Mouse (Mus musculus) lung, postnatal 0 days (tissue): ENCODE measurements around the gene Herpud1. TPM values are rescaled to one million over a fixed set of nuclear protein-coding genes. Genes with fewer than 3 reads are reported as not detected.
"Not testable (repeated sequence)": the region's sequence is repeated elsewhere in the genome, so short reads cannot be mapped to it uniquely, and the experiment has no call there.

Experiments used
- ATAC-seq: fragments of 200-750 bp; cut with Nextera tagmentation; 2 replicates; pipeline ENCODE4 v1.8.0; 2017; ENCODE audit warnings: moderate library complexity
- DNase-seq: peaks from one replicate; pipeline ENCODE4 v3.0.0-alpha.2; 2016; ENCODE audit warnings: low spot score
- H3K27ac ChIP-seq: fragments of 300-500 bp; sonication (generic); 2 replicates; pipeline ENCODE4 v1.5.1; 2014; ENCODE audit warnings: antibody characterized with exemption, mild to moderate bottlenecking, low read length, mixed read lengths
- H3K27me3 ChIP-seq: fragments of 300-500 bp; sonication (generic); replicated peaks from 2 replicates; pipeline ENCODE4 v1.6.1; 2014; ENCODE audit warnings: low read length, mixed read lengths; ENCODE audit not compliant: insufficient read depth
- H3K36me3 ChIP-seq: fragments of 300-500 bp; sonication (generic); 2 replicates; pipeline ENCODE4 v1.6.1; 2014; ENCODE audit warnings: low read length, mixed read lengths; ENCODE audit not compliant: insufficient read depth
- H3K4me1 ChIP-seq: fragments of 300-500 bp; sonication (generic); 2 replicates; pipeline ENCODE4 v1.6.1; 2014; ENCODE audit warnings: antibody characterized with exemption, low read depth, low read length, mixed read lengths; ENCODE audit not compliant: insufficient read depth
- H3K4me2 ChIP-seq: fragments of 300-500 bp; sonication (generic); replicated peaks from 2 replicates; pipeline ENCODE4 v1.6.1; 2014; ENCODE audit warnings: low read depth, mild to moderate bottlenecking, low read length, moderate library complexity, mixed read lengths
- H3K4me3 ChIP-seq: fragments of 300-500 bp; sonication (generic); 2 replicates; pipeline ENCODE4 v1.5.1; 2014; ENCODE audit warnings: low read depth, low read length
- H3K9ac ChIP-seq: fragments of 300-500 bp; sonication (generic); replicated peaks from 2 replicates; pipeline ENCODE4 v1.6.1; 2014; ENCODE audit warnings: low read depth, mild to moderate bottlenecking
- H3K9me3 ChIP-seq: fragments of 300-500 bp; sonication (generic); 2 replicates; pipeline ENCODE4 v1.6.1; 2016; ENCODE audit warnings: low read length, mixed read lengths
- CTCF ChIP-seq: IDR thresholded peaks from 2 replicates; pipeline ENCODE4 v1.5.1; 2016; ENCODE audit warnings: antibody characterized with exemption, mild to moderate bottlenecking
- EP300 ChIP-seq: IDR thresholded peaks from 2 replicates; pipeline ENCODE4 v1.6.1; 2016; ENCODE audit warnings: antibody characterized with exemption, mild to moderate bottlenecking, control low read depth
- WGBS: fragments of 180-500 bp; shearing (Covaris S2); extraction: QIAGEN DNeasy Blood & Tissue Kit; methylation state at CpG from one replicate; pipeline ENCODE4 v1.1.7; 2014; 5-methylcytosine and 5-hydroxymethylcytosine counted together
- polyA plus RNA-seq: library from polyadenylated mRNA; unstranded; fragments of >200 nt; fragmentation: Nextera tagmentation; extraction: Ambion mirVana; gene quantifications from 2 replicates; pipeline ENCODE4 v1.2.1, GENCODE M21; 2015

The Herpud1 gene
- polyA plus RNA-seq, 1 experiment from 2014 or later = 217 TPM

DNA sequence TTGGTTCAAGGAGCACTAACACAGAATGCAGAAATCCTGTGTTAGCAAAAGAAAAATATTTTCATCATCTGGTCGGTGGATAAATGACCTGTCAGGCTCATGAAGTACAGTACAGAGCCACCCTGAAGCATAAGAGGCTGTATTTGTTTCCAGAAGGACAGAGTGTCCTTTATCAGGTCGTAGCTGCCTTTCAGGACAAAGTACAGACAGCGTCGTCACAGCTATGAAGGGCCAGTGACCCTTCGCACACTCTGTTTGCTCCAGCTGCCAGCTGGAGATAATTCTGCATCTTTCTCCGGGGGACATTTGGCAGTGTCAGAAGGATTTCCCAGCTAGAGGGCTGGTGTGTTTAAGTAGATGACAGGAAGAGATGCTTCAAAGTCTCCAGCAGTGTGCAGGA lies 6.4 kb downstream of the Herpud1 start:
- 42% methylated on average over 6 of the region's 6 CpGs for WGBS

DNA sequence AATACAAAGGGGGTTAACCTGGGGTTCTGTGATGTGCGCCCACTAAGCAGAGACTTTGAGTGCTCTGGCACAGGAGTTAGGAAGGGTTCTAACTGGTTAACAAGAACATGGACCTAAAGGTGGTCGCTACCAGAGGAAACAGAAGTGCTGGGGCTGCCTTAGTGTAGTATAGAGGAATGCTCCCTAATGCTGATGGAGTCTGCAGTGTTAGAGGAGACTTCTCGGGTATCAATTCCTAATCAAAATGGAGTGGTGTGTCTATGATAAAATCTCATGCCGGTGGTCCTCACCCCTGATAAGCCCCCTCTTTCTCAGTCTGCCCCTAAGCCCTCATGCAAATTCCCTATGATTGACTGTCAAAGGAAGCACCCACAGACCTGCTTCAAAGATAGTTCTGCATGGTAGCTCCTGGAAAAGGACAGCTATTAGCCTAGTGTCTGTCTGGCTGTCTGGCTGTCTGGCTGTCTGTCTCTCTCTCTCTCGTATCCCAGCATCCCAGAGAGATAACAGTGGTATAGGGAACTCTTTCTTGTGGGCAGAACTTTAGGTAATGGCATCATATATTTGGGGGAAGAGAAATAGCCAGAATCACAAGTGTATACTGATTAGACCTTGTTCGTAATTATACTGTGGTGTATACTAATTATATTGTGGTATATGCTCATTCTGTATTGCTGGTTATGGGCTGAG lies 9.8 kb downstream of the Herpud1 start:
- TF ChIP-seq CTCF (no peak), EP300 (no peak)
- no peak for DNase-seq

More for the DNA sequence above, 6.4 kb downstream of the Herpud1 start:
- Histone ChIP-seq H3K4me3 (no peak overlapping the region), H3K27ac (no peak overlapping the region), H3K9me3 (no peaks in the 10 kb centered on the region), H3K4me1 (no peaks in the 10 kb centered on the region), H3K27me3 (no peaks in the 10 kb centered on the region), H3K9ac (no peak overlapping the region), H3K4me2 (no peak overlapping the region), H3K36me3 (peaks cover 67% of the 10 kb centered on the region)
- no peak for DNase-seq
- ATAC-seq = no peak
- no peak; the same call in 1 of the 2 replicates for TF ChIP-seq EP300
- no peak for TF ChIP-seq CTCF

DNA sequence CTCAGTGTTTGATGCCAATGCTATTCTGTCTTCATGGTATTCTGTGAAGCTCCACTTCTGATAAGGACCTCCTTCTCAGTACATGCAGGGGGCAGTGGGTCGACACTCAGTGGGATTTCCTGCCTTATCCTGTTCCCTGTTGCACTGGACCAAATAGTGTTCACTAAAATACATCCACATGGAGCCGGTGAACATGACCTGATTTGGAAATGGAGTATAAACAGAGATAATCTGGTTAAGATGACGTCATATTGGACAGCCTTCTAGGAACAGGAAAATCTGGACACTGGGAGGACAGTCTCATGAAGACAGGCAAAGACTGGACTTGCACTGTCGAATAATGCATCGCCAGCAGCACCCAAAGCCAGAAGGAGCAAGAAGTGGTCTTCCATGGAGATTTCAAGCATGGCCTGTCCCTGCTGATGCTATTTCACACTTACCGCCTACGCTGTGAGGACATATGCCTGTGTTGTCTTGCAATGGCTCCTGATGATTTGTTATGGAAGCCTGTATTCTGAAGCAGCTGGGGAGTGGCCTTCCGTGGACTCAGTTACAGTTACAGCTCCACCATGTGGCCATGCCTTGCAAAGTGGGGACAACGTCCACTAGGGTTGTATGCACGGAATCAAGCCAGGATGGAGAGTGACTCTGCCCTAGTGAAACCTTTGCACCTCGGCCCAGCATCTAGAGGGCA lies 10.9 kb downstream of the Herpud1 start:
- DNase-seq (peak; percentile 90), ATAC-seq (peak; percentile 83)
- Histone ChIP-seq H3K27me3 (no peaks in the 10 kb centered on the region), H3K9ac (no peak overlapping the region), H3K4me3 (no peak overlapping the region), H3K4me1 (no peaks in the 10 kb centered on the region), H3K27ac (no peak overlapping the region), H3K4me2 (no peak overlapping the region), H3K36me3 (peaks cover 37% of the 10 kb centered on the region), H3K9me3 (no peaks in the 10 kb centered on the region)
- TF ChIP-seq CTCF (peak; percentile 95), EP300 (peak; percentile 26; the same call in 1 of the 2 replicates)
- WGBS = 49% methylated on average over 11 of the region's 11 CpGs

More for the DNA sequence above, 9.8 kb downstream of the Herpud1 start:
- WGBS = 86% methylated on average over 6 of the region's 6 CpGs
- Histone ChIP-seq H3K9ac (no peak overlapping the region), H3K4me3 (no peak overlapping the region), H3K4me1 (no peaks in the 10 kb centered on the region), H3K36me3 (peaks cover 49% of the 10 kb centered on the region), H3K9me3 (no peaks in the 10 kb centered on the region), H3K27ac (no peak overlapping the region), H3K4me2 (no peak overlapping the region), H3K27me3 (no peaks in the 10 kb centered on the region)
- no peak for ATAC-seq

DNA sequence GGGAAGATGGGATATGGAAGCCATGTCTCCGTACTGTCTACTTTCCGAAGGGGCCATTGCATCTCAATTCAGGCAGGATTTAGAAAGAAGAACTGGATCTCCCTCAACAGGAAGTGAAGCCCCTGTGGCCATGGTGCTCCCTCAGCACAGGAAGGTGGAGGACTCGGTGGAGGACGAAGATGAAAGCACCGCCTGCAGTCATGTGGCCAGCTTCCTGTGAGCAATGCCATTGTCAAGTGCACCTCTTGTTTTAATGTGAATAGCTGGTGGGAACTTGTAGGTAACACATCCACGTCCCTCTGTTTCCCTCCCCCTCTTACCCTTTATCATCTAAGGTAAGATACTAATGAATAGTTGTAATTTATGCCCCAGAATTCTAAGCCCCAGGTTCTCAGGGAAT lies 12.3 kb downstream of the Herpud1 start:
- H3K4me3 ChIP-seq = no peak overlapping the region
- H3K9ac ChIP-seq = no peak overlapping the region
- H3K4me1 ChIP-seq = no peaks in the 10 kb centered on the region
- ATAC-seq = no peak
- no peak for DNase-seq
- no peaks in the 10 kb centered on the region for H3K9me3 ChIP-seq
- H3K27me3 ChIP-seq = no peaks in the 10 kb centered on the region
- peaks cover 27% of the 10 kb centered on the region for H3K36me3 ChIP-seq
- no peak overlapping the region for H3K27ac ChIP-seq
- WGBS = 70% methylated on average over 6 of the region's 6 CpGs
- TF ChIP-seq CTCF = no peak
- no peak for TF ChIP-seq EP300
- no peak overlapping the region for H3K4me2 ChIP-seq

DNA sequence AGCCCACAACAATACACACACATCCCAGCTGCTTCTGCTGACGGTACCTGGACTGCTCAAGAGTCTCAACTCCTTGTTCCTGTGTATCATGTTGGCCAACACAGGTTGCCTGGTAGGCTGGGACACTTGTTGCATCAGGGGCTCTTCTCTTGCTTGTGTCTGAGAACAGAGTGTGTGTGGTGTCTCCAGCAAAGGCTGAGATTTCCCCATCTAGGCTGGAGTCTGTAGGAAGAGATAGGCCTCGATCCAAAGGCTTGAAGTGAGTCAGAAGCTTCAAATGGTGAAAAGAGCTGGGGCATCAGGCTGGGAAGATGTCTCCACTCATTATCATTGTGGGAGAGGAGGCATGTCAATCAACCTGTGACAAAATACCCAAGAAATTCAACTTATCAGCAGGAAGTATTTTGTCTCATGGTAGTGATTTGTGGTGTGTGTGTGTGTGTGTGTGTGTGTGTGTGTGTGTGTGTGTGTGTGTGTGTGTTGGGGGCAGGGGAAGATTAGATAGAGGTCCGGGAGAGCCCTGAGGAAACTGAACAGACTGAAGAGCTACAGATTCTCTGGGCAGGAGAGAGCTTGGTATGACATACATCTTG lies 13.2 kb downstream of the Herpud1 start:
- WGBS = 72% methylated on average over 3 of the region's 3 CpGs
- no peak overlapping the region for H3K27ac ChIP-seq
- no peaks in the 10 kb centered on the region for H3K27me3 ChIP-seq
- TF ChIP-seq EP300 = no peak
- no peak for TF ChIP-seq CTCF
- H3K9me3 ChIP-seq = no peaks in the 10 kb centered on the region
- H3K9ac ChIP-seq = no peak overlapping the region
- DNase-seq (no peak), ATAC-seq (no peak)
- peaks cover 19% of the 10 kb centered on the region for H3K36me3 ChIP-seq
- no peak overlapping the region for H3K4me3 ChIP-seq
- no peaks in the 10 kb centered on the region for H3K4me1 ChIP-seq
- no peak overlapping the region for H3K4me2 ChIP-seq

DNA sequence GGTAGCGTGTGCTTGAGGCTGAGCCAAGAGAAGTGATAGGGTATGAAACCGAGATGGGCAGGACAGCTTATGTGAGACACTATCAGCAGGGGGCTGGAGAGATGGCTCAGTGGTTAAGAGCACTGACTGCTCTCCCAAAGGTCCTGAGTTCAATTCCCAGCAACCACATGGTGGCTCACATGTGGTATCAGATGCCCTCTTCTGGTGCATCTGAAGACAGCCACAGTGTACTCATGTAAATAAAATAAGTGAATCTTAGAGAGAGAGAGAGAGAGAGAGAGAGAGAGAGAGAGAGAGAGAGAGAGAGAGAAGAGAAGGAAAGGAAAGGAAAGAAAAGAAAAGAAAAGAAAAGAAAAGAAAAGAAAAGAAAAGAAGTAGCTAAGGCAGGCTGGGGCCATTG lies 13.7 kb downstream of the Herpud1 start:
- H3K27me3 ChIP-seq, H3K9me3 ChIP-seq, DNase-seq, ATAC-seq, H3K4me1 ChIP-seq, H3K4me3 ChIP-seq, H3K27ac ChIP-seq, H3K4me2 ChIP-seq, H3K9ac ChIP-seq: not testable (repeated sequence)
- H3K36me3 ChIP-seq = peaks cover 14% of the 10 kb centered on the region
- peak; percentile 31 for TF ChIP-seq CTCF
- 65% methylated on average over 2 of the region's 2 CpGs for WGBS
